Mouse (Mus musculus) adrenal gland, postnatal 25 days (tissue): ENCODE data around the gene Cdc6. TPM values are rescaled to one million over a fixed set of nuclear protein-coding genes. Genes with fewer than 3 reads are reported as not detected.
"Not testable (repeated sequence)": the region's sequence is repeated elsewhere in the genome, so short reads cannot be mapped to it uniquely, and the experiment has no call there.

Experiments
- DNase-seq: peaks from one replicate; pipeline ENCODE4 v3.0.0; 2021; ENCODE audit warnings: mixed read lengths
- total RNA-seq: library from RNA; stranded (reverse); gene quantifications from 2 replicates; pipeline ENCODE4 v1.2.3, GENCODE M21; 2021

Cdc6 gene
- total RNA-seq, 1 experiment from 2014 or later = 1.7 TPM

GRCm38 (mm10) chr11:98909654-98910053 lies 2.1 kb downstream of the Cdc6 start:
- peak; percentile 54 for DNase-seq

GRCm38 (mm10) chr11:98910415-98910814 lies 2.8 kb downstream of the Cdc6 start:
- DNase-seq = no peak

GRCm38 (mm10) chr11:98911498-98911897 lies 3.9 kb downstream of the Cdc6 start:
- no peak for DNase-seq

GRCm38 (mm10) chr11:98914196-98914595 lies 6.6 kb downstream of the Cdc6 start:
- no peak for DNase-seq

GRCm38 (mm10) chr11:98916376-98916775 lies 8.8 kb downstream of the Cdc6 start:
- DNase-seq = not testable (repeated sequence)

- no peak for DNase-seq
These were observed 9.9 kb downstream of the Cdc6 start for GRCm38 (mm10) chr11:98917428-98918005.

- DNase-seq = no peak
These were observed 10.6 kb downstream of the Cdc6 start for GRCm38 (mm10) chr11:98918231-98918630.

GRCm38 (mm10) chr11:98919009-98919408 lies 11.4 kb downstream of the Cdc6 start:
- no peak for DNase-seq

GRCm38 (mm10) chr11:98921813-98922212 lies 14.2 kb downstream of the Cdc6 start:
- DNase-seq = not testable (repeated sequence)

- peak; percentile 57 for DNase-seq
These were observed 14.7 kb downstream of the Cdc6 start for GRCm38 (mm10) chr11:98922307-98922706.

- DNase-seq = not testable (repeated sequence)
These were observed 15.5 kb downstream of the Cdc6 start for GRCm38 (mm10) chr11:98922851-98923711.

GRCm38 (mm10) chr11:98924633-98925175 lies 17.1 kb downstream of the Cdc6 start:
- DNase-seq = no peak

GRCm38 (mm10) chr11:98925265-98925721 lies 17.7 kb downstream of the Cdc6 start:
- DNase-seq = no peak

- no peak for DNase-seq
These were observed 18.3 kb downstream of the Cdc6 start for GRCm38 (mm10) chr11:98925868-98926311.

- DNase-seq = no peak
These were observed 19.0 kb downstream of the Cdc6 start for GRCm38 (mm10) chr11:98926553-98926952.

GRCm38 (mm10) chr11:98927438-98928076 lies 20.0 kb downstream of the Cdc6 start, which contains the start of gene Rara:
Rara (plus strand) TSS chr11:98927818.
- no peak for DNase-seq

- DNase-seq = no peak
These were observed 20.7 kb downstream of the Cdc6 start for GRCm38 (mm10) chr11:98928186-98928893.

GRCm38 (mm10) chr11:98929503-98929902 lies 21.9 kb downstream of the Cdc6 start:
- DNase-seq = no peak

- no peak for DNase-seq
These were observed 22.6 kb downstream of the Cdc6 start for GRCm38 (mm10) chr11:98930127-98930601.

- no peak for DNase-seq
These were observed 23.3 kb downstream of the Cdc6 start for GRCm38 (mm10) chr11:98930773-98931512.
